In the genomic region with DNA sequence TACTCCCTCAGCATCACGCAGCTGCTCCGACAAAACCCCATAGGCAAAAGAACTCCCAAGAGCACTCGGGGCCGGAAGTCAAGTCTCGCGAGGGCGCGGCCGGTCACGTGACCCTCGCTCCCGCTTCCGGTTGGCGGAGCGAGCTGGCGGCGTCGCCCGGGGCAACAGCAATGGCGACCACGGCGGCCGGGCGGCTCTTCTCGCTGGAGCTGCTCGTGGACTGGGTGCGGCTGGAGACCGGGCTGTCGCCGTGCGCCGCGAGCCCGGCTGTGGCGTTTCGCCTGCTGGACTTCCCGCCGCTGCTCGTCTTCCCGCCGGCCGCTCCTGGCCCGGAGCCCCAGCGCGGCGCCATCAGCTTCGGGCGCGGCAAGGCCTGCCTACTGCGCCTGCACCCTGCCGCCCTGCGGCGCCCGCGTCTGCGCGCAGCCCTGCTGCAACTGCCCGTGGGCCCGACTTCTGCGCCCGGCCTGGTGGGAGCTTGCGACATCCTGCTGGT, we compare ENCODE assay signal across 8 mouse cellular contexts. TPM values are rescaled to one million over a fixed set of nuclear protein-coding genes. Genes with fewer than 3 reads are reported as not detected.
DNase-seq lines count a peak whose midpoint lies in the region; ATAC-seq and TF ChIP-seq lines count a peak whose summit lies in the region.

Gene Map10, plus strand, starts transcription at position 119 of the 496 bp plus-strand sequence.

- H3K9ac ChIP-seq in forebrain, embryonic 15.5 days (replicated peaks): peak within 1 kb of the TSS; percentile 58
- H3K9ac ChIP-seq in liver, embryonic 14.5 days (replicated peaks): no peak within 1 kb of the TSS
- H3K9ac ChIP-seq in neural tube, embryonic 11.5 days (ENCODE audit: low read length): peak within 1 kb of the TSS; percentile 81
- peak within 1 kb of the TSS; percentile 23; the same call in 1 of the 2 replicates for H3K9ac ChIP-seq in stomach, embryonic 15.5 days

- H3K4me3 ChIP-seq in forebrain, embryonic 15.5 days: peak within 1 kb of the TSS; percentile 55
- peak within 1 kb of the TSS; percentile 43 to 58 for H3K4me3 ChIP-seq in liver, embryonic 14.5 days (ENCODE audit: insufficient read depth in 1 of 2, low read depth in 2 of 2, low read length in 2 of 2)
- peak within 1 kb of the TSS; percentile 54 for H3K4me3 ChIP-seq in neural tube, embryonic 11.5 days (ENCODE audit: low read depth, low read length)
- peak within 1 kb of the TSS; percentile 56 for H3K4me3 ChIP-seq in stomach, embryonic 15.5 days (replicated peaks)

- peak; percentile 91 for ATAC-seq in forebrain, embryonic 15.5 days (replicated peaks)
- ATAC-seq in liver, embryonic 14.5 days (ENCODE audit: insufficient read depth): peak; percentile 77
- ATAC-seq in neural tube, embryonic 11.5 days (ENCODE audit: insufficient read depth, low FRiP score, low TSS enrichment): peak; percentile 81
- ATAC-seq in stomach, embryonic 15.5 days (ENCODE audit: insufficient read depth, low FRiP score, low read depth): peak; percentile 85

- peak within 1 kb of the TSS; percentile 93 for H3K4me2 ChIP-seq in forebrain, embryonic 15.5 days (replicated peaks)
- peak within 1 kb of the TSS; percentile 59 for H3K4me2 ChIP-seq in liver, embryonic 14.5 days (ENCODE audit: low read depth)
- H3K4me2 ChIP-seq in neural tube, embryonic 11.5 days (ENCODE audit: low read depth): peak within 1 kb of the TSS; percentile 81
- H3K4me2 ChIP-seq in stomach, embryonic 15.5 days: peak within 1 kb of the TSS; percentile 90

- no peaks in the 10 kb centered on the region for H3K27me3 ChIP-seq in forebrain, embryonic 15.5 days
- H3K27me3 ChIP-seq in liver, embryonic 14.5 days (ENCODE audit: control insufficient read depth, insufficient read depth, low read length): no peaks in the 10 kb centered on the region
- no peaks in the 10 kb centered on the region for H3K27me3 ChIP-seq in neural tube, embryonic 11.5 days (ENCODE audit: control insufficient read depth, insufficient read depth, low read length)
- H3K27me3 ChIP-seq in stomach, embryonic 15.5 days (replicated peaks): no peaks in the 10 kb centered on the region

- intact Hi-C loops in heart, postnatal 14 days (cut with DNase I): loop anchor here (5.0 kb wide), 3 partner anchors 63 to 198 kb away; no protein-coding TSS in a partner anchor

- 2% methylated on average over 51 of the region's 62 CpGs for WGBS in forebrain, embryonic 15.5 days
- 2% methylated on average over 59 of the region's 62 CpGs for WGBS in liver, embryonic 14.5 days (ENCODE audit: insufficient replicate concordance)
- 2% methylated on average over 57 of the region's 62 CpGs for WGBS in neural tube, embryonic 11.5 days
- WGBS in stomach, embryonic 15.5 days: 1% methylated on average over 61 of the region's 62 CpGs

- peaks cover 23% of the 10 kb centered on the region for H3K4me1 ChIP-seq in forebrain, embryonic 15.5 days
- peaks cover 0 to 5% of the 10 kb centered on the region in 2 experiments; a peak in 2 of 4 replicates for H3K4me1 ChIP-seq in liver, embryonic 14.5 days (replicated peaks; ENCODE audit: control insufficient read depth in 2 of 2, insufficient read depth in 2 of 2, low read length in 1 of 2)
- peaks cover 4% of the 10 kb centered on the region for H3K4me1 ChIP-seq in neural tube, embryonic 11.5 days (ENCODE audit: control insufficient read depth, insufficient read depth, low read length)
- peaks cover 11% of the 10 kb centered on the region for H3K4me1 ChIP-seq in stomach, embryonic 15.5 days

- peaks cover 22% of the 10 kb centered on the region for H3K9me3 ChIP-seq in forebrain, embryonic 15.5 days
- peaks cover 2% of the 10 kb centered on the region for H3K9me3 ChIP-seq in liver, embryonic 14.5 days (ENCODE audit: control insufficient read depth, low read length)
- peaks cover 16% of the 10 kb centered on the region; the same call in 1 of the 2 replicates for H3K9me3 ChIP-seq in neural tube, embryonic 11.5 days (ENCODE audit: control insufficient read depth, low read length)
- no peaks in the 10 kb centered on the region; the same call in 1 of the 2 replicates for H3K9me3 ChIP-seq in stomach, embryonic 15.5 days

- peak within 1 kb of the TSS; percentile 64 for H3K27ac ChIP-seq in forebrain, embryonic 15.5 days (replicated peaks)
- no peak within 1 kb of the TSS for H3K27ac ChIP-seq in liver, embryonic 14.5 days
- H3K27ac ChIP-seq in neural tube, embryonic 11.5 days (ENCODE audit: low read depth, low read length): no peak within 1 kb of the TSS
- peak within 1 kb of the TSS; percentile 57; the same call in 1 of the 2 replicates for H3K27ac ChIP-seq in stomach, embryonic 15.5 days

- DNase-seq in CD4-positive, CD25-positive, alpha-beta regulatory T cell, adult 2 months (ENCODE audit: low read depth, low spot score): peak; percentile 92
- DNase-seq in c-Kit-positive CD71-positive TER-119-positive erythroid progenitor cells, embryonic 14.5 days (ENCODE audit: low spot score): peak; percentile 31
- DNase-seq in heart, postnatal 14 days: peak; percentile 90 to 94
- peak; percentile 90 to 94 for DNase-seq in kidney, postnatal 4 days
- peak; percentile 24 to 38 (median 31) for DNase-seq in liver, embryonic 14.5 days (ENCODE audit: low read depth in 3 of 3, low spot score in 3 of 3)
- peak; percentile 93 for DNase-seq in neural tube, embryonic 11.5 days (ENCODE audit: low spot score)

- no peak for TF ChIP-seq CTCF in liver, embryonic 14.5 days (IDR thresholded peaks at IDR 0.05; ENCODE audit: low read depth)

- no peak for TF ChIP-seq EP300 in liver, embryonic 14.5 days (IDR thresholded peaks at IDR 0.05; ENCODE audit: low read depth)

- H3K36me3 ChIP-seq in forebrain, embryonic 15.5 days: 0 out of 2 replicates have a peak, but pooled peaks cover 3% of the 10 kb centered on the region
- H3K36me3 ChIP-seq in liver, embryonic 14.5 days (replicated peaks; ENCODE audit: control insufficient read depth, insufficient read depth, low read depth): no peaks in the 10 kb centered on the region
- H3K36me3 ChIP-seq in neural tube, embryonic 11.5 days (ENCODE audit: control insufficient read depth, insufficient read depth, low read length): 0 out of 2 replicates have a peak, but pooled peaks cover 3% of the 10 kb centered on the region
- peaks cover 14% of the 10 kb centered on the region; the same call in 1 of the 2 replicates for H3K36me3 ChIP-seq in stomach, embryonic 15.5 days

RNA-seq across cellular contexts. Expression of gene Map10, which starts in this region (rescaled TPM):
- 10.3 and 11.5 TPM in 2 replicates for polyA plus RNA-seq in forebrain, embryonic 15.5 days (2015; fragmentation: Nextera tagmentation; extraction: Ambion mirVana)
- total RNA-seq in heart, postnatal 14 days (2021): 1 to 10 TPM; 3.8 to 4.3 TPM
- 0.27 and 0.28 TPM in 2 replicates for polyA plus RNA-seq in liver, embryonic 14.5 days (2012; rRNA removed)
- 0.61 and 0.89 TPM in 2 replicates for polyA plus RNA-seq in liver, embryonic 14.5 days (2014; fragmentation: Nextera tagmentation; extraction: Ambion mirVana)
- 10.2 TPM in 2 replicates for polyA plus RNA-seq in neural tube, embryonic 11.5 days (2014; fragmentation: Nextera tagmentation; extraction: Ambion mirVana)
- 5.4 and 5.7 TPM in 2 replicates for polyA plus RNA-seq in stomach, embryonic 15.5 days (2015; fragmentation: Nextera tagmentation; extraction: Ambion mirVana)

Comparison
In these comparisons a context has a peak if more than half of its experiments do, and no peak if none do; other contexts are left out.
1. Peak in DNase-seq, ATAC-seq, H3K4me3 ChIP-seq and H3K4me2 ChIP-seq in liver, embryonic 14.5 days; RNA of the gene not detected or under 1 TPM.
2. DNase-seq: peak in every context shown above with its lines; median percentile 93 in neural tube, embryonic 11.5 days; 92 in CD4-positive, CD25-positive, alpha-beta regulatory T cell, adult 2 months; 92 in heart, postnatal 14 days; 92 in kidney, postnatal 4 days; 31 in c-Kit-positive CD71-positive TER-119-positive erythroid progenitor cells, embryonic 14.5 days; 31 in liver, embryonic 14.5 days.
3. H3K27ac ChIP-seq: peak in forebrain, embryonic 15.5 days (single experiment) and stomach, embryonic 15.5 days (single experiment); none in liver, embryonic 14.5 days (single experiment) and neural tube, embryonic 11.5 days (single experiment).
4. Peak in every context shown above with its lines, with median percentiles within 50 percentile points of each other: ATAC-seq, H3K4me2 ChIP-seq and H3K4me3 ChIP-seq.